Mouse (Mus musculus) retina, postnatal 7 days (tissue): ENCODE results near the gene Trappc4.
A peak's percentile ranks its signal among the peaks of the same experiment; 100 is the strongest.
"Not testable (repeated sequence)": the region's sequence is repeated elsewhere in the genome, so short reads cannot be mapped to it uniquely, and the experiment has no call there.

Experiments used
- DNase-seq: peaks from one replicate; pipeline ENCODE4 v3.0.0-alpha.2; 2012; ENCODE audit warnings: low read depth, low spot score

The Trappc4 gene

GRCm38 (mm10) chr9:44406906-44407751, at the start of gene Trappc4, which contains the start of gene Rps25:
TSS of gene Trappc4 (minus strand) at chr9:44407600.
TSS of gene Rps25 (plus strand) at chr9:44407139.
- DNase-seq: peak; percentile 95

GRCm38 (mm10) chr9:44454891-44455220, 47.5 kb upstream of the Trappc4 start, which contains the start of gene Upk2:
TSS of gene Upk2 (minus strand) at chr9:44454976.
- DNase-seq: no peak

GRCm38 (mm10) chr9:44454132-44454890, 46.9 kb upstream of the Trappc4 start:
- DNase-seq: peak; percentile 72

- no peak for DNase-seq
These were observed 43.0 kb upstream of the Trappc4 start for GRCm38 (mm10) chr9:44450387-44450786.

- not testable (repeated sequence) for DNase-seq
These were observed 37.1 kb upstream of the Trappc4 start for GRCm38 (mm10) chr9:44444402-44445025.

- DNase-seq: no peak
These were observed 33.6 kb upstream of the Trappc4 start, which contains the start of gene Foxr1 for GRCm38 (mm10) chr9:44440961-44441360. TSS of gene Foxr1 (minus strand) at chr9:44441136.

GRCm38 (mm10) chr9:44435747-44436146, 28.3 kb upstream of the Trappc4 start:
- no peak for DNase-seq

- no peak for DNase-seq
These were observed 25.3 kb upstream of the Trappc4 start for GRCm38 (mm10) chr9:44432577-44433185.

- DNase-seq: no peak
These were observed 16.2 kb upstream of the Trappc4 start for GRCm38 (mm10) chr9:44423576-44423975.

GRCm38 (mm10) chr9:44420280-44420898, 13.0 kb upstream of the Trappc4 start:
- no peak for DNase-seq

GRCm38 (mm10) chr9:44419730-44420129, 12.3 kb upstream of the Trappc4 start:
- not testable (repeated sequence) for DNase-seq

- no peak for DNase-seq
These were observed 11.4 kb upstream of the Trappc4 start, which contains the start of gene Ccdc84 for GRCm38 (mm10) chr9:44418519-44419385. TSS of gene Ccdc84 (minus strand) at chr9:44418569.

GRCm38 (mm10) chr9:44417892-44418363, 10.5 kb upstream of the Trappc4 start:
- peak; percentile 92 for DNase-seq

GRCm38 (mm10) chr9:44417156-44417891, 9.9 kb upstream of the Trappc4 start:
- DNase-seq: no peak

- no peak for DNase-seq
These were observed 5.4 kb upstream of the Trappc4 start for GRCm38 (mm10) chr9:44412781-44413180.

- no peak for DNase-seq
These were observed 4.9 kb upstream of the Trappc4 start for GRCm38 (mm10) chr9:44412306-44412705.

GRCm38 (mm10) chr9:44411601-44412130, 4.3 kb upstream of the Trappc4 start:
- DNase-seq: no peak

GRCm38 (mm10) chr9:44410647-44411336, 3.4 kb upstream of the Trappc4 start:
- DNase-seq: no peak
